Mouse (Mus musculus) brain, embryonic 14.5 days (tissue): ENCODE measurements around the gene Prlr.

Experiments used
- CTCF ChIP-seq: fragments of 200-500 bp; IDR thresholded peaks from 2 replicates; pipeline ENCODE4 v1.5.1; 2012; ENCODE audit warnings: inconsistent platforms, mild to moderate bottlenecking, moderate library complexity, borderline replicate concordance; ENCODE audit not compliant: insufficient read depth, insufficient read length; ENCODE audit errors: extremely low read depth
- POLR2A ChIP-seq: fragments of 200-500 bp; IDR thresholded peaks from 2 replicates; pipeline ENCODE4 v1.6.1; 2012; ENCODE audit warnings: mild to moderate bottlenecking, inconsistent platforms, borderline replicate concordance; ENCODE audit not compliant: poor library complexity, insufficient read depth, insufficient read length, severe bottlenecking; ENCODE audit errors: extremely low read depth

DNA sequence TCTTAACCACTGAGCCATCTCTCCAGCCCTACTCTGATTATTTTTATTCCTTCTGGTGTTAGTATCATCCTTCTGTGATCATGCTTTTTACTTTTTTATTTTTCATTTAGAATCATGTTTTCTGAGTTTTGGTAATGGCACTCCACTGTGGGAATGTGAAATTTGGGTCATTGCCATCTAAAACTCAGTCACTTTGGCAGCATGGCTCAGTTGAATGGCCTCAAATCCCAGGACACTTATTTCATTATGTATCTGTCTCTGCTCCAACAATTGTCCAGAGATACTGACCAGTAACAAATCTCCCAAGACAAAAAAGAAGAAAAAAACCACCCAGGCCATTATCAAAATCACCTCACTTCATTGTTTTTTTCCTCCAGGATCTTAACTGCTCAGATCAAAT lies 65.2 kb downstream of the Prlr start:
- no peak for TF ChIP-seq POLR2A
- TF ChIP-seq CTCF: no peak
